Mouse (Mus musculus) heart, adult 10 weeks (tissue): ENCODE measurements around the gene Tmem79. TPM values are rescaled to one million over a fixed set of nuclear protein-coding genes. Genes with fewer than 3 reads are reported as not detected.

ENCODE experiments used
- polyA plus RNA-seq: library from polyadenylated mRNA; stranded (reverse); fragments of 350-450 nt; fragmentation: Illumina TruSeq; extraction: RNeasy Lipid Tissue Mini Kit (QIAGEN cat#74804); gene quantifications from one replicate; pipeline ENCODE4 v1.2.3, GENCODE M21; 2014; ENCODE audit warnings: low read depth, low replicate concordance

The Tmem79 gene
- 1.8 TPM for polyA plus RNA-seq

DNA sequence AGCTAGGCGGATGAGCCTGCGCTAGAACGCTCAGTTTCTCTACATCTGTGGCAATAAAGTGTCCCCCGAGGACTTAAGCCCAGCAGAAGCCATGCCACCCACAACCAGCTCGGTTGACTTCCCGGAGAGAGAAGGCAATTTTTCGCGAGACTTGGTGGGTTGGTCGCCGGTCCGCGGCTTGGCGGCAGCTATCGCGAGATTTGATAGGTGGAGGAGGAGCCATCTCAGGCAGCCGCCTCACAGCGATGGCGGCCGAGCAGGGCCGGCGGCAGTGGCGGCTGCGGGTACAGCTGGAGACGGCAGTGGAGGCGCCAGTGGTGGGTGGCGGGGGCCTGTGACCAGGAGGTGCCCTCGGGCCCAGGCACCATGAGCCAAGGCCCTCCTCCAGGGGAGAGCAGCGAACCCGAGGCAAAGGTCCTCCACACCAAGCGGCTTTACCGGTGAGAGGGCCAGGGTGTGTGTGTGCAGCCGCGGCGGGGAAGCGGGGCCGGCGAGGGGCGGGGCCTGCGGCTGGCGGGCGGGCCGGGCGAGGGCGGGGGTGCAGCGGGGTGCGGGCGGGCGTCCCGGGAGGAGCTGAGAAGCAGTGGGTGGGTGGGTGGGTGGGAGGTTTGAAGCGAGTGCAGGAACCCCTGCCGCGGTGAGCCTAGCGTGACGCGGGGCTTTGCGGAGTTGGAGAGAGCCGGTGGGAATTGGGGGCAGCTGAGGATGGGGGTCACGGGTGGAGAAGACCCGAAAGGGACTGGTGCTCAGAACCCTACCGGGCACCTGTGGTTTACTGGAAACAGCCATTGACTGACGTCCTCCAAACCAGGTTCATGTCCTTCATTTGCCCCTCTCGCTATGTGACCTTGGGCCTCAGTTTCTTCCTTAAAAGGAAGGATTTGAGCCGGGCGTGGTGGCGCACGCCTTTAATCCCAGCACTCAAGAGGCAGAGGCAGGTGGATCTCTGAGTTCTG is at the start of gene Tmem79, which contains the start of gene Smg5:
TSS of gene Tmem79 (minus strand) at position 91 of the 956 bp plus-strand sequence.
TSS of gene Smg5 (plus strand) at position 203 of the 956 bp plus-strand sequence.

DNA sequence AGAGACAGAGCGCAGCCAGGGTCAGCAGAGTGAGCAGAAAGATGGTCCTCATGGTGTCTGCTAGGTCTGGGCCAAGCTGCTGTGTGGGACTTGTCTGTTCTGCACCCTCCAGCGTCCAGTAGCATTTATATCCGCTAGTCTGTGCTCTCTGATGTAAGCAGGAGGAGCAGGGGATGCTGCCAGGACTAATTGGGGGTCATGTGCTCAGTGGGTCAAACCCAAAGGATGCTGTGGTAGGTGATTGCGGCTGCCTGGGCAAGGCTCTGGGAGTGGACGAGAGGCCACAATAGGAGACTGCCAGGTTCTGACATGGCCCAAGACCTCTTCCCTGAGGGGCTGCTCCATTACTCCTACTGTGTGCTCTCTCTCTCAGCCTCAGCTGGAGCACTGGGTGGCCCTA is 48.4 kb upstream of the Tmem79 start, which contains the start of gene Bglap:
TSS of gene Bglap (minus strand) at position 101 of the 400 bp plus-strand sequence.

GRCm38 (mm10) chr3:88378599-88378998 is 42.7 kb upstream of the Tmem79 start, which contains the start of gene Bglap2:
Gene Bglap2 (minus strand): TSS chr3:88378699.

DNA sequence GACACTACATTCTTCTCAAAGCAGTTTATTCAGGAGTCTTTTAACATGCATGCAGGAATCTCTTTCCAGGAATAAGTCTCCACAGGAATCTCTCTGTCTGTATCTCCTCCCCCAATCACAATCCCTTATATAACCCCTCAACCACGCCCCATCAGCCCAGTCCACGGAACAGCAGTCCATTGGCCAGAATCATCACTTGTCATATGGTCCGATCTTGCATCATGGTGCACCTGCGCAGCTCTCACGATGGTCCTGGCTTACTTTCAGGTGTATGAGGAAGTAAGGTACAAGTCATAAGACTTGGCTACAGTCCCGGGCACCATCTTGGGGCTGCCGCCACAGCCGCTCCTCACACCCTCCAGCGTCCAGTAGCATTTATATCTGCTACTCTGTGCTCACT is 36.7 kb upstream of the Tmem79 start, which contains the start of gene Bglap3:
TSS of gene Bglap3 (minus strand) at position 101 of the 400 bp plus-strand sequence.

GRCm38 (mm10) chr3:88364337-88364736 is 28.4 kb upstream of the Tmem79 start, which contains the start of gene Paqr6:
Gene Paqr6 (plus strand): TSS chr3:88364584.

DNA sequence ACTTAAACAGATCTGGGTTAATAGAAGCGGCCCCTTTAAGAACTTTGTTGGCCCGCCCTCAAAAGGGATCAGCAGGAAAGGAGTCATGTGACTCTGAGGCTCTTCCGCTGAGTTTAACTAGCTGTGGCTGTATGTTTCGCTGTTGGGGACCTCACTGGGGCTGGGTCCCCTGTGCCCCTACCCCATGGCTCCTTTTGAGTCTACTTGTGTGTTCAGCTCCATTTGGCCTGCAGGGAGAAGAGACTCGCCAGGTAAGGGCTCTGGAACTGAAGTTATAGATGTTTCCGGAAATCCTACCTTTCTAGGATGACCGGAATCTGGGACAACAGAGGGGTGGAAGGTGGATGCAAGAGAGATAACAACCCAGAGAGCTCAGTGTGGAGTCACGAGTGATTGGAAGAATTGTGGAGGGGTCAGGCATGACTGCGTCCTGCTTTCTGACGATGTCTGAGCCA is 11.0 kb downstream of the Tmem79 start, which contains the start of gene Glmp:
TSS of gene Glmp (plus strand) at position 73 of the 455 bp plus-strand sequence.

DNA sequence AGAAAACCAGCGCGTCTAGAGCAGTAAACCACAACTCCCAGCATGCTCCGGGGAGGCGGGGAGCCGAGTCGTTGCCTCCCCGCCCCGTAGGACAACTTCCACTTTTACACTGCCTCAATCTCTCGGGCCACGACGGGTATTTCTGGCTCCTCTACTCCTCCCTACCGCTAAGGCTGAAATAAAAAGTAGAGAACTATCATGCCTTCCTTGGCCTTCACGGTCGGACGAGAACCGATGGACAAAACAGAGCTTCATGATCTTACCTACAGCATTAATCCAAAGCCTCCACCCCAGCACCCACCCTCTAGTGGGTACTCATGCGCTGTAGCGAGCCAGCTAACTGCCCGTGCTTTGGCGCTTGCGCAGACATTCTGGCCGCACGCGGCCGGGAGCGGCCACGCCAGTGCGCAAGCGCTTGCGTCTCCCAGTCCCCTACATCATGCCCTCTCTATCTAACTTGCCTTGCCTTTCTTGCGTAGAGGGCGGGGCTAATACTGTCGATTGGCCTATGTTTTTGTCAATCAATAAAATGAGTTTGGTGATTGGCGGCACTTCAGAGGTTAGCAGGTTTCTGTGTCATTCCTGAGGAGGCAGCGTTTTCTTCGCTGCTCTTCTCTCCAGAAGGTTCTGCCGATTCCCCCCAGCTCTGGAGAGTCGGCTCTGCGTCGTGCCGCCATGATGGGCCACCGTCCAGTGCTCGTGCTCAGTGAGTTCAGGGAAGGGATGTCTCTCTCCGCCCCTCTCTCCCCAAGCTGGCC is 39.2 kb downstream of the Tmem79 start, which contains the start of the genes Tsacc and Cct3:
TSS of gene Tsacc (minus strand) at position 439 of the 758 bp plus-strand sequence.
TSS of gene Cct3 (plus strand) at position 556 of the 758 bp plus-strand sequence.

DNA sequence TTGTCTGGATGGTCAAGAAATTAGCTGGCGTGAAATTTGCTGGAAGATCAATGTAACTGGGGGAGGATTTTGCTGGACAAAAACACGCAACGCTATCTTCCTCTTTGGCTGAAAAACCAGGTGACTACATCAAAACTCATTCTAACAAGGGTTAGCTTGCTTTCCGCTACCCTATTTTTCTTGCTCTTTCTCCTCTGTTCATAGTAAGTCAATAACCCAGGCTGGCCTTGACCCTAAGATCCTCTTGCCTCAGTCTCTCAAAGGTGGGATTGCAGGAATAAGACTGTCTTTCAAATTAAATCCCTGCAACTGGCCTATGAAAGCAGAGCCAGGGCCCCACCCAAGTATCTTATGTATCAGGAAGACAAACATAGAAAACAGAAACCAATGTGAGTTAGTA is 48.8 kb downstream of the Tmem79 start, which contains the start of gene Gm38392:
TSS of gene Gm38392 (minus strand) at position 101 of the 400 bp plus-strand sequence.

Other genes with a start within 250 kb of the Tmem79 start
- 107 TPM for gene Mef2d, start 193.8 kb downstream of the Tmem79 start, polyA plus RNA-seq
- not detected for gene Rhbg, start 81.4 kb downstream of the Tmem79 start, polyA plus RNA-seq
- not detected for gene Gm38392, start 48.9 kb downstream of the Tmem79 start, polyA plus RNA-seq
- 11.3 TPM for gene Tsacc, start 39.1 kb downstream of the Tmem79 start, polyA plus RNA-seq
- gene Cct3, start 39.0 kb downstream of the Tmem79 start, polyA plus RNA-seq, result 153 TPM
- 72.2 TPM for gene Glmp, start 11.1 kb downstream of the Tmem79 start, polyA plus RNA-seq
- 58.8 TPM for gene Smg5, start 112 bp upstream of the Tmem79 start, polyA plus RNA-seq
- gene Paqr6, start 28.4 kb upstream of the Tmem79 start, polyA plus RNA-seq, result 1.6 TPM
- not detected for gene Bglap3, start 36.6 kb upstream of the Tmem79 start, polyA plus RNA-seq
- gene Bglap2, start 42.6 kb upstream of the Tmem79 start, polyA plus RNA-seq, result not detected
- gene Bglap, start 48.3 kb upstream of the Tmem79 start, polyA plus RNA-seq, result not detected
- gene Pmf1, start 74.2 kb upstream of the Tmem79 start, polyA plus RNA-seq, result 16.4 TPM
- 17.0 TPM for gene Slc25a44, start 89.0 kb upstream of the Tmem79 start, polyA plus RNA-seq
- gene Sema4a, start 125.0 kb upstream of the Tmem79 start, polyA plus RNA-seq, result 4.1 TPM
- gene Lmna, start 173.8 kb upstream of the Tmem79 start, polyA plus RNA-seq, result 80.8 TPM
- 0.34 TPM for gene Mex3a, start 196.2 kb upstream of the Tmem79 start, polyA plus RNA-seq
- not detected for gene Rab25, start 212.2 kb upstream of the Tmem79 start, polyA plus RNA-seq
- 116 TPM for gene Lamtor2, start 216.9 kb upstream of the Tmem79 start, polyA plus RNA-seq
- 60.0 TPM for gene Ubqln4, start 217.6 kb upstream of the Tmem79 start, polyA plus RNA-seq
- gene Ssr2, start 239.7 kb upstream of the Tmem79 start, polyA plus RNA-seq, result 76.6 TPM